Mouse (Mus musculus): ENCODE results near the gene Vcan. TPM values are rescaled to one million over a fixed set of nuclear protein-coding genes. Genes with fewer than 3 reads are reported as not detected.

The Vcan gene
- polyA plus RNA-seq, 1 experiment: 2.1 TPM

DNA sequence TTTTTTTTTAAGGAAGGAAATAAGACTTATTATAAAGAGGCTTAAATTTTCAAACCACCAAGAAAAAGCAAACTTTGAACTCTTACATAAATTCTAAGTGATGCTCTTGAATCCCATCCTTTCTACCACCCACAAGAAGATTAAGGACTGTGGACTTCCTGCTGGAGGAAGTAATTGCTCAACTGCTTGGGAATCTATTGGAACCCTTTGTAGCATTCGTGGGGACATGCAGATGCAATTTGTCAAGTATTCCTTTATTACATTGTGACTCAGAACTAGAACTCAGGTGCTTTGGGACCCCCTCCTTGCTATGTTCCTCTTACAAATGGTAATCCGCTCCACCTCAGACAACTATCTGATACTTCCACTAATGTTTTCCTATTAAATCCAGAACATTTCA, 4.0 kb downstream of the Vcan start:
- no peak for DNase-seq
- WGBS: 44% methylated on average over 2 of the region's 2 CpGs
- no peak overlapping the region for H3K4me3 ChIP-seq (replicated peaks; ENCODE audit: extremely low read depth, low read depth, low read length)
- H3K4me1 ChIP-seq (ENCODE audit: control insufficient read depth, insufficient read depth, low read length): peaks cover 9% of the 10 kb centered on the region
- no peak for TF ChIP-seq CTCF (IDR thresholded peaks at IDR 0.05; ENCODE audit: insufficient read depth, low read length)
- no peak for TF ChIP-seq POLR2A (IDR thresholded peaks at IDR 0.05; ENCODE audit: borderline replicate concordance, extremely low read depth, low read depth, low read length)

DNA sequence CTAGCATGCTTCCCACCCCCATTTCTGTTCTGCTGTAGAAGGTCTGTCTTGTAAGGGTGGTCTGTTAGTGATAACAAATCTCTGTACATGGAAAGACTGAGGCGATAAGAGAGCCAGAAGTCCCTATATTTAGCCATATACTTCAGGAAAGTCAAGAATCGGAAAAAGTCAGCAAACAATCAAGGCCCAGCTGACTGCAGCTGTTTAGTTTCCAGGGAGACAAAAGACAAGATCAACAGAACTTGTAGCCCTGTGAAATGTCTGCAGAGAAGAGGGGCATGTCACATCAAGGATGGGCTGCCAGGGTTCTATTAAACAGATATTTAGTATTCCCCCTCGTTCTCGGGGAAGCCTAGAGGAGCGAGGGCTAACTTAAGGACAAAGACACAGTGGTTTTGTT, 7.2 kb downstream of the Vcan start:
- Histone ChIP-seq H3K4me3 (replicated peaks; ENCODE audit: extremely low read depth, low read depth, low read length) (no peak overlapping the region), H3K4me1 (ENCODE audit: control insufficient read depth, insufficient read depth, low read length) (peaks cover 2% of the 10 kb centered on the region)
- no peak for DNase-seq
- 33% methylated on average over 5 of the region's 5 CpGs for WGBS
- no peak for TF ChIP-seq POLR2A (IDR thresholded peaks at IDR 0.05; ENCODE audit: borderline replicate concordance, extremely low read depth, low read depth, low read length)
- no peak for TF ChIP-seq CTCF (IDR thresholded peaks at IDR 0.05; ENCODE audit: insufficient read depth, low read length)

DNA sequence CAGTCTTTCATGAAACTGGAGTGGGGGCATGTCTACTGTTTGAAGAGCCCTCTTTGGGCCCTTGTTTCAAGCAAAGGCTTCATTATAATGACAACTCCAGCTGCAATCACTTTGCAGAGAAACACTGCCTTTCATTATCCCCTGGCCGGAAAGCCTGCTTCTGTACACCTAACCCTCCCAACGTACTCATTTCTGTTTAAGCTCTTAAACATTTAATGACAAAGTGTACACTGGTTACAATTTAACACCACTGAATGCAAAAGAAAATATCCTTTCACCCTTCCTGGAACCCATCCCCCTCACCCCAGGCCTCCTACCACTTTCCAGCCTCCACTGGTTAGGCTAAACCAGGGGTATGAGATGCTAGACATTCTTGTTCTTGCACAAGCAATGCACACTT, 15.8 kb downstream of the Vcan start:
- whole genome bisulfite sequencing: 64% methylated on average over 2 of the region's 2 CpGs
- Histone ChIP-seq H3K4me3 (replicated peaks; ENCODE audit: extremely low read depth, low read depth, low read length) (no peak overlapping the region), H3K4me1 (ENCODE audit: control insufficient read depth, insufficient read depth, low read length) (no peaks in the 10 kb centered on the region)
- TF ChIP-seq POLR2A (IDR thresholded peaks at IDR 0.05; ENCODE audit: borderline replicate concordance, extremely low read depth, low read depth, low read length): no peak
- no peak for TF ChIP-seq CTCF (IDR thresholded peaks at IDR 0.05; ENCODE audit: insufficient read depth, low read length)
- no peak for DNase-seq

DNA sequence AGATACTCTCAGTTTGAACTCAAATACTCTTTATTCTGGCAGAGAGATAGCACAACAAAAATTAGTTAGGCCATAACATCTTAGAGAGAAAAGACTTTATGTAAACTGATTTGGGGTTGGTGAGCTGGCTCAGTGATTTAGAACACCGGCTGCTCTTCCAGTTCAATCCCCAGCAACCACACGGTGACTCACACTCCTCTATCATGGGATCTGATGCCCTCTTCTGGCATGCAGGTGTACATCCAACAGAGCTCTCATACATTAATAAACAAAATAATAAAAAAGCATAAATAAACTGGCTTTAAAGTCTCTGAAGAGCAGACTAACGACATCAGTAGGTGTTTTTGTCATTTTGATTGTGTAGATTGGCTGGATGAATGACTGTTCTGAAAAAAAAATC, 21.8 kb downstream of the Vcan start:
- TF ChIP-seq POLR2A (IDR thresholded peaks at IDR 0.05; ENCODE audit: borderline replicate concordance, extremely low read depth, low read depth, low read length): no peak
- no peak for TF ChIP-seq CTCF (IDR thresholded peaks at IDR 0.05; ENCODE audit: insufficient read depth, low read length)
- Histone ChIP-seq H3K4me1 (ENCODE audit: control insufficient read depth, insufficient read depth, low read length) (no peaks in the 10 kb centered on the region), H3K4me3 (replicated peaks; ENCODE audit: extremely low read depth, low read depth, low read length) (no peak overlapping the region)
- WGBS: 47% methylated on average over 3 of the region's 3 CpGs
- no peak for DNase-seq

DNA sequence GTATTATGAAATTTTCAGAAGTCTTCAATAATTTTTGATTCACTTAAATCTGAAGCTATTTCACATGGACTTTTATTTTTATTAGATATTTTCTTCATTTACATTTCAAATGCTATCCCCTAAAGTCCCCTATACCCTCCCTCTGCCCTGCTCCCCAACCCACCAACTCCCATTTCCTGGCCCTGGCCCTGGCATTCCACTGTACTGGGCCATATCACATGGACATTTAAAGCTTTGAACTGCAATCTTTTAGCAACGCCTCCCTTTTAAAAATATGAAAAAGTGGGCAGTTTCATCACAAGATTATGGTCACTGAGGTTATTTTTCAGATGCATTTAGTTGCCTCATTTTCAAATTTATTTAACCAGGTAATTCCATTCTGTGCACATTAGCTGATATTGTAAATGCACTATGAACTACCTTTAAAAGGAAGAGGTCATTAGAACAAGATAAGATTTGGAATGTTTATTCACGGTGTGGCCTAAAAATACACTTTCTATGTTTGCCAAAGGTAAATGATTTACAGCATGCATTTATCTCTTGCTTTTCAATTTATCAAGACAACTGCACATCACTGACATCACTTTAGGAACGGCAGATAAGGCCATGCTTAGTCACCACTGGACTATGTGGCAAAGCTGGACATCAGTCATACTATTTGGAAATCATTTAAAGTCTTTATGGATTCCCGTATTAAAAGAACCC, 32.7 kb downstream of the Vcan start:
- WGBS: 48% methylated on average over 4 of the region's 4 CpGs
- H3K4me1 ChIP-seq (ENCODE audit: control insufficient read depth, insufficient read depth, low read length): no peaks in the 10 kb centered on the region
- DNase-seq: no peak
- no peak overlapping the region for H3K4me3 ChIP-seq (replicated peaks; ENCODE audit: extremely low read depth, low read depth, low read length)
- no peak for TF ChIP-seq CTCF (IDR thresholded peaks at IDR 0.05; ENCODE audit: insufficient read depth, low read length)
- no peak for TF ChIP-seq POLR2A (IDR thresholded peaks at IDR 0.05; ENCODE audit: borderline replicate concordance, extremely low read depth, low read depth, low read length)

DNA sequence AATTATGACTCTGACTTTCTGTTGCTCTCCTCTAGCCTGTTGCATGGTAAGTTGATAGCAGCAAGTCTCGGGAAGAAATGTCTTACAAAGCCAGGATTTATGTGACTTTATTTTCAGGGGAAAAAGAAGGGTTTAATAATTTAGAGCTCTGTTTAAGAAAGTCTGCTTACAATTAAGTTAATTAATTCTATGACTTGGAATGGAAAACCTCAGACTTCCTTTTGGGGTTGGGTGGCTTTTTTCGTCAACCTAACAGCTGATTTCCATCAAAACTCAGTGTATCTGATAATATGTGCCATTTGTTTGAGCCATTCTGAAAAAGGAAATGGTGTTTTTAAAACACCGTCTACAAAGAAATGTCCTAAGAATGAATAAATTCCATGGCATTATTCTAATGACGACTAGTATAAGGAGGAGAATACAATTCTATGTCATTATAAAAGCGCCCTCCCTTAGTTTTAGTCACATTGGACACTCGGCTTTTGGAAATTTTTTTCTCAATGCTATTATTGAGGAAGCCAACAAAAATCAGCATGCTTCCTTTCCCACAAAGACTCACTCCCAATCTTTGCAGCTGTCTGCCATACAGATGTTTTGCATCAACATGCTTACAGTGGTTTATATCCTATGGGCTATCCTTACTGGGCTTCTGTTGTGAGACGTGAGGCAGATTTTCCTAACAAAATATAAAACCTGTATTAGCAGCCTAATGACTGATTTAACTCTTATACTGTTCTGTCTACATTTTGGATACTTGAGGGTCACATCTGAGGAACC, 34.0 kb downstream of the Vcan start:
- Histone ChIP-seq H3K4me3 (replicated peaks; ENCODE audit: extremely low read depth, low read depth, low read length) (no peak overlapping the region), H3K4me1 (ENCODE audit: control insufficient read depth, insufficient read depth, low read length) (no peaks in the 10 kb centered on the region)
- 67% methylated on average over 7 of the region's 7 CpGs for WGBS
- no peak for TF ChIP-seq CTCF (IDR thresholded peaks at IDR 0.05; ENCODE audit: insufficient read depth, low read length)
- DNase-seq: no peak

DNA sequence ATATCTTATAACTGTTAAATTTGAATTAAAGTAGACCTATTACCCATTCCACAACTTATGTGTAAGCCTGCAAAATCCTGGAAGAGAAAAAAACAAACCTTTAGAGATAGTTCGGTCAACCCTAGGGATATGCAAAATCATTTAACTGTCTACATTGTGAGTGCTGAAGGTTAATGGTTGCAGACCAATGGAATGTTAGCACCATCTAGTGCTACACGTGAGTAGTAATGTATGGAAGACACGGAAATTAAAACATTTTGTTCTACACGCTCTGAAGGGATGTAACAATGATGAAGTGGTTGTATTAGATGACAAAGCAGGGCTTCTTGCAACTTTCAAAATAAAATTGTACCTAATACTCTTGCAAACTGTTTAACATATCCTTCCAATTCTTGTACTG, 39.9 kb downstream of the Vcan start:
- 79% methylated on average over 4 of the region's 4 CpGs for WGBS
- Histone ChIP-seq H3K4me1 (ENCODE audit: control insufficient read depth, insufficient read depth, low read length) (no peaks in the 10 kb centered on the region), H3K4me3 (replicated peaks; ENCODE audit: extremely low read depth, low read depth, low read length) (no peak overlapping the region)
- DNase-seq: no peak
- TF ChIP-seq POLR2A (IDR thresholded peaks at IDR 0.05; ENCODE audit: borderline replicate concordance, extremely low read depth, low read depth, low read length): no peak

DNA sequence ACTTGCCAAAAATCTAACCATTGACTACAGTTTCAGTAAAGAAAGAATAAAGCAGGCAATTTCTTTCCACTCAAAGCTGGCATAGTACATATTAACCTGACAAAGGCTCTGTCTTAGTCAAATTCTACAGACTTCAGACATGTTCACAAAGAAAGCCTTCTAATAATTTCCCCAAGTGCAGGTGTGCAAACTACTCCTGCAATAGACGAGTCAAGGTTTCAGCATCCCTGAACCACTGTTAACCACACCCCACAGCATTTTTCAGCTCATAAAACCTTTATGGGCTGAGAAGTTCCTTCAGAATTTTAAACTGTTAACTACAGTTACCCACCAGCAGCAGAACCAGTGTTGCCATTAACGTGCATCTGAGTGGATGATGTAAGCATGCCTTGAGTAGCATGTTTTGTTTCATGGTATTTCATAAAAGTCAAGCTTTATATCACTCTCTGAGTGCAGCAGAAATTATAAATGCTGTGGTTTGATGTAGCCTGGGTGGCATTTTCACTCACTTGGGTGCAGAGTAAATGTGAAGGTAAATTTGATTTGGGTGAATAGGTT, 42.2 kb downstream of the Vcan start:
- H3K4me1 ChIP-seq (ENCODE audit: control insufficient read depth, insufficient read depth, low read length): no peaks in the 10 kb centered on the region
- TF ChIP-seq POLR2A (IDR thresholded peaks at IDR 0.05; ENCODE audit: borderline replicate concordance, extremely low read depth, low read depth, low read length): no peak
- TF ChIP-seq CTCF (IDR thresholded peaks at IDR 0.05; ENCODE audit: insufficient read depth, low read length): no peak
- H3K4me3 ChIP-seq (replicated peaks; ENCODE audit: extremely low read depth, low read depth, low read length): no peak overlapping the region
- DNase-seq: no peak
- WGBS: 77% methylated on average over 2 of the region's 2 CpGs

DNA sequence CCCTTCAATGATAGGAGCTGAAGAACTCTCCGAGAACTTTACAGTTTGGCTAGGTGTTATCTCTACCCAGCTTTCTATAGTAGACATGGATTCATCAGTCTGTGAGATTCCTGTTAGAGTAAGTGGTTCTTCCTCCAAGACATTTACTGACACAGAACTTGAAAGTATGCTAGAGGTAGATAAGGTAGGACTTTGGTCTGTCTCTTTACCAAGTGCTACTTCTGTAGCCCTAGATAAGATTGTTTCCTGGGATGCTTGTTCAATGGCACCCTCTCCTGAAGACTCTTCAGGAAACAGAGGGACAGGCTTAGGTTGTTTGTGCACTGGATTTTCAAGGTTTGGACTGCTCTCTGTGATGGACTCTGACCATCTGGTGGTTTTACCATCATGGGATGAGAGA, 49.7 kb downstream of the Vcan start:
- H3K4me3 ChIP-seq (replicated peaks; ENCODE audit: extremely low read depth, low read depth, low read length): no peak overlapping the region
- TF ChIP-seq POLR2A (IDR thresholded peaks at IDR 0.05; ENCODE audit: borderline replicate concordance, extremely low read depth, low read depth, low read length): no peak
- TF ChIP-seq CTCF (IDR thresholded peaks at IDR 0.05; ENCODE audit: insufficient read depth, low read length): no peak
- WGBS: 85% methylated on average over 1 of the region's 1 CpGs
- H3K4me1 ChIP-seq (ENCODE audit: control insufficient read depth, insufficient read depth, low read length): no peaks in the 10 kb centered on the region
- no peak for DNase-seq

DNA sequence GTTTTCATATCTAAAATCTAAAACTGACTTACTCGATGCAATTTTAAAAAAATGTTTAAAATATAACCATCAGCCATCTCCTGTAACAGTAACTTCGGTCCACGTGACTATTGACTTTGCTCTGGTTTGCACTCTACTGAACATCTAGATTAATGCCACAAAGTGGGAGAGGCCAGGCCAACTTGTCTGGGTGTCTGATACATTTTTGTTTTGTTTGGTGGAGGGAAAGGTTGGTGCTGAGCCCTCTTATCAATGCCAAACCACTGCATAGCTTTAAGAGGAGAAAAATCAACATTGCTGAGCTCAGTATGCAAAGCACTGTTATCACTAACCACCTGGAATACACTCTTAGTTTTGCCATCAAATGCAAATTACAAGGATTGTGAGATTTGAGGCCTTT, 58.8 kb downstream of the Vcan start:
- WGBS: 85% methylated on average over 3 of the region's 3 CpGs
- Histone ChIP-seq H3K4me1 (ENCODE audit: control insufficient read depth, insufficient read depth, low read length) (no peaks in the 10 kb centered on the region), H3K4me3 (replicated peaks; ENCODE audit: extremely low read depth, low read depth, low read length) (no peak overlapping the region)
- DNase-seq: no peak
- TF ChIP-seq CTCF (IDR thresholded peaks at IDR 0.05; ENCODE audit: insufficient read depth, low read length) (no peak), POLR2A (IDR thresholded peaks at IDR 0.05; ENCODE audit: borderline replicate concordance, extremely low read depth, low read depth, low read length) (no peak)

Measured in lung, adult 2 months (tissue).